Mouse (Mus musculus) kidney, adult 2 months (tissue): ENCODE data around the gene Tars. TPM values are rescaled to one million over a fixed set of nuclear protein-coding genes. Genes with fewer than 3 reads are reported as not detected.
A peak's percentile ranks its signal among the peaks of the same experiment; 100 is the strongest.

ENCODE experiments used
- DNase-seq: peaks from one replicate; pipeline ENCODE4 v3.0.0; 2021
- H3K27ac ChIP-seq: fragments of 200-500 bp; 2 replicates; pipeline ENCODE4 v1.5.1; 2012; ENCODE audit warnings: low read depth, low read length, control low read depth, inconsistent platforms; ENCODE audit not compliant: insufficient read depth
- H3K27me3 ChIP-seq: fragments of 200-500 bp; replicated peaks from 2 replicates; pipeline ENCODE4 v1.6.1; 2012; ENCODE audit warnings: mild to moderate bottlenecking, moderate library complexity, low read length, inconsistent platforms; ENCODE audit not compliant: control insufficient read depth, insufficient read depth
- H3K36me3 ChIP-seq: fragments of 200-500 bp; 2 replicates; pipeline ENCODE4 v1.6.1; 2012; ENCODE audit warnings: mild to moderate bottlenecking, moderate library complexity, low read length, inconsistent platforms; ENCODE audit not compliant: control insufficient read depth, insufficient read depth
- H3K4me1 ChIP-seq: fragments of 200-500 bp; 2 replicates; pipeline ENCODE4 v1.6.1; 2011; ENCODE audit warnings: low read length; ENCODE audit not compliant: control insufficient read depth, insufficient read depth
- H3K4me3 ChIP-seq: fragments of 200-500 bp; 2 replicates; pipeline ENCODE4 v1.5.1; 2011; ENCODE audit warnings: mild to moderate bottlenecking, low read depth, low read length, control low read depth; ENCODE audit not compliant: insufficient read depth
- CTCF ChIP-seq: fragments of 200-500 bp; conservative IDR thresholded peaks from 2 replicates; pipeline ENCODE4 v1.5.1; 2011; ENCODE audit warnings: low read depth, mild to moderate bottlenecking, control low read depth, low read length, moderate library complexity, mixed read lengths; ENCODE audit not compliant: insufficient read depth, insufficient read length
- POLR2A ChIP-seq: fragments of 200-500 bp; IDR thresholded peaks from one replicate; pipeline ENCODE4 v1.6.1; 2011; ENCODE audit warnings: low read depth, low read length, control low read depth
- WGBS: fragments of 180-500 bp; shearing (Covaris S2); methylation state at CpG from one replicate; pipeline ENCODE4 v1.1.7; 2018; 5-methylcytosine and 5-hydroxymethylcytosine counted together
- polyA plus RNA-seq: library from polyadenylated mRNA; depleted of rRNA; stranded (reverse); fragments of >200 nt; gene quantifications from 2 replicates; pipeline ENCODE4 v1.2.3, GENCODE M21; 2012

Gene Tars
- polyA plus RNA-seq, 1 experiment, result 12.9 TPM

- TF ChIP-seq CTCF (peak; percentile 22; the same call in 1 of the 2 replicates), POLR2A (no peak)
- H3K4me1 ChIP-seq, result no peaks in the 10 kb centered on the region
- WGBS, result 28% methylated on average over 7 of the region's 7 CpGs
- no peaks in the 10 kb centered on the region for H3K27me3 ChIP-seq
- no peaks in the 10 kb centered on the region for H3K36me3 ChIP-seq
- H3K4me3 ChIP-seq, result no peak overlapping the region
- peak; percentile 41 for DNase-seq
- H3K27ac ChIP-seq, result no peak overlapping the region
Observed at GRCm38 (mm10) chr15:11408155-11408826, 8.8 kb upstream of the Tars start.

- 10% methylated on average over 8 of the region's 8 CpGs for WGBS
- peak; percentile 73 for DNase-seq
- H3K27me3 ChIP-seq, result no peaks in the 10 kb centered on the region
Observed at GRCm38 (mm10) chr15:11407381-11407780, 7.9 kb upstream of the Tars start.

GRCm38 (mm10) chr15:11406769-11407168 is 7.3 kb upstream of the Tars start:
- Histone ChIP-seq H3K4me3 (peak overlapping the region; percentile 23; the same call in 1 of the 2 replicates), H3K4me1 (no peaks in the 10 kb centered on the region), H3K27me3 (no peaks in the 10 kb centered on the region), H3K27ac (no peak overlapping the region), H3K36me3 (no peaks in the 10 kb centered on the region)
- 29% methylated on average over 9 of the region's 9 CpGs for WGBS
- peak; percentile 5 for DNase-seq
- TF ChIP-seq POLR2A (no peak), CTCF (peak; percentile 65)

More at GRCm38 (mm10) chr15:11407381-11407780, 7.9 kb upstream of the Tars start:
- no peak overlapping the region for H3K4me3 ChIP-seq
- TF ChIP-seq CTCF (peak; percentile 81), POLR2A (no peak)
- no peaks in the 10 kb centered on the region for H3K4me1 ChIP-seq
- H3K36me3 ChIP-seq, result no peaks in the 10 kb centered on the region
- H3K27ac ChIP-seq, result no peak overlapping the region

GRCm38 (mm10) chr15:11398676-11399350 is 652 bp downstream of the Tars start:
- Histone ChIP-seq H3K4me1 (peaks cover 3% of the 10 kb centered on the region; the same call in 1 of the 2 replicates), H3K27me3 (no peaks in the 10 kb centered on the region), H3K27ac (no peak overlapping the region), H3K4me3 (peak overlapping the region; percentile 92), H3K36me3 (no peaks in the 10 kb centered on the region; the same call in 1 of the 2 replicates)
- DNase-seq, result no peak
- TF ChIP-seq CTCF (no peak), POLR2A (no peak)
- 1% methylated on average over 10 of the region's 10 CpGs for WGBS

- 81% methylated on average over 6 of the region's 6 CpGs for WGBS
- TF ChIP-seq CTCF (no peak), POLR2A (no peak)
- H3K36me3 ChIP-seq, result no peaks in the 10 kb centered on the region; the same call in 1 of the 2 replicates
- DNase-seq, result peak; percentile 9
- H3K4me1 ChIP-seq, result peaks cover 3% of the 10 kb centered on the region; the same call in 1 of the 2 replicates
- no peak overlapping the region for H3K27ac ChIP-seq
- H3K4me3 ChIP-seq, result no peak overlapping the region
- no peaks in the 10 kb centered on the region for H3K27me3 ChIP-seq
Observed at GRCm38 (mm10) chr15:11396421-11396820, 3.0 kb downstream of the Tars start.

- no peaks in the 10 kb centered on the region; the same call in 1 of the 2 replicates for H3K36me3 ChIP-seq
- H3K27ac ChIP-seq, result no peak overlapping the region
- H3K4me3 ChIP-seq, result no peak overlapping the region
- DNase-seq, result no peak
- WGBS, result 91% methylated on average over 16 of the region's 16 CpGs
- no peaks in the 10 kb centered on the region for H3K4me1 ChIP-seq
- H3K27me3 ChIP-seq, result no peaks in the 10 kb centered on the region
- no peak for TF ChIP-seq CTCF
- no peak for TF ChIP-seq POLR2A
Observed at GRCm38 (mm10) chr15:11392903-11393302, 6.6 kb downstream of the Tars start.

- H3K27me3 ChIP-seq, result no peaks in the 10 kb centered on the region
- WGBS, result 93% methylated on average over 21 of the region's 21 CpGs
- H3K4me1 ChIP-seq, result peaks cover 2% of the 10 kb centered on the region; the same call in 1 of the 2 replicates
- H3K27ac ChIP-seq, result no peak overlapping the region
- DNase-seq, result no peak
- peaks cover 5% of the 10 kb centered on the region for H3K36me3 ChIP-seq
- TF ChIP-seq POLR2A, result no peak
- no peak for TF ChIP-seq CTCF
- H3K4me3 ChIP-seq, result no peak overlapping the region
Observed at GRCm38 (mm10) chr15:11383796-11384195, 15.7 kb downstream of the Tars start.
